Mouse (Mus musculus): ENCODE measurements at regions not wholly inside any gene's neighbourhood (a gene's known extent, or its start where the extent isn't known, plus 50 kb on each side); places are given as distances from the start of the nearest gene placed in this dataset.

GRCm38 (mm10) chr3:34593279-34593678 lies 56.9 kb upstream of the Sox2 start:
- no peak for DNase-seq (ENCODE audit: low read depth, low spot score)

GRCm38 (mm10) chr3:34577896-34578530 lies 72.2 kb upstream of the Sox2 start:
- DNase-seq (ENCODE audit: low read depth, low spot score) = no peak

DNA sequence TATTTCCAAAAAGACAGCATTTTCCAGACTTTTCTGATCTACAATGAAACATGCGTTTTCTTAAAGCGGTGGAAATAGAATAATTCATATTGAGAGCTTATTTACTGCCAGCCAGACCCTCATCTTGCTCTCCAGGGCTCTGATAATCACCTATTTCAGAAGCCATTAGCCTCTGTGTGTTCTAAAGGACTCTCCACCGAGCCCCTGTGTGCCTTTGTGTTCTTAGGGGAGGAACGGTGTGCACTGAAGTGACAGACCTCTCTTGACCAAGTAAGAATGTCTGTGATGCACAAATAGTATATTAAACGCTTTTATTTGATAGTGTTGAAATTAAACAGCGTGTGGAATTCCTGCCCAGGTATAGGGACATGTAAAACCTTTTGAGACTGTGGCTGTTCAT lies 73.1 kb upstream of the Sox2 start:
- DNase-seq (ENCODE audit: low read depth, low spot score) = no peak

GRCm38 (mm10) chr3:34576159-34576558 lies 74.0 kb upstream of the Sox2 start:
- DNase-seq (ENCODE audit: low read depth, low spot score) = no peak

DNA sequence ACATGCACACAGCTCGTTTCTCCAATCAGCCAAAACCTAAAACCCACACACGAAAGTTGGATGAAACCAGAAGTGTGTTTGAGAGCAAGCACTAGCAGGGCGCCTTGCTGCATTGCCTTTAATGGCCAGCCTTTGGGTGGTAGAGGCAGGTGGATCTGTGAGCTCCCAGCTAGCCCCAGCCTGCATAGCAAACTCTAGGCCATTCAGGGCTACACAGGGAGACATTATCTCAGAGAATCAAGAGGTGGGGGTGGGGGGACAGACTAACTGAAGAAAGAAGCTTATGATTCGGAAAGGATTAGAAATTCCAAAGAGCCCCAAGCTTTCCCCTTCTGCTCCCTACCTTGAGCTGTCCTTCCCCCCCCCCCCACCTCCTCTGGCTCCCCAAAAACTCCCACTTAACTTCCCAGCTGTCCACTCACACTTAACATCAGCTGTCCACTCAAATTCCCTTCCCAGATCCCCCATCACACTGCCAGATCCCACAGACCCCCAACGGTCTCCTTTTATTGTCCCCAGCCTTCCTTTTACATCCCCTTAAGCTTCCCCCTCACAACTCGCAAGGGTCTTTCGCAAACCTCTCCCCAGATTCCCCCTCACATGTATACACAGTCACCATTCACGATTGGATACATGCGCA lies 75.4 kb upstream of the Sox2 start:
- no peak for DNase-seq (ENCODE audit: low read depth, low spot score)

DNA sequence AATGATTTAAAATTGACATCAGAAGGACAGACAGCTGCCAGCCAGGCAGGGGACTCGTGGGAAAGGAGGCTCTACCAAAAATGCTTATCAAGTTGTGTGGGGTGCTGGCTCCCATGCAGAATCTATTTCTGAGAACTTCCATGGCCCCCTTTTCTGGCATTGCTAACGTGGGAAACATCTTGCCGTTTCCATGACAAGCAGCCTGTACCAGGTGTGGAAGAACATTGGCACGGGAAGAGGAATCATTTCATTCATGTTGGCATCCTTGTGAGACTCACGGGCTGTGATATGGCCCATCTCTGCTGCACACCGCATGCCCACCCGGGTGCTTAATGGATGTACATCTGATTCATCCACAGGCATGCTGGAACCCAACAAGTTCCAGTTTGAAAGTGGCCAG lies 76.9 kb upstream of the Sox2 start:
- no peak for DNase-seq (ENCODE audit: low read depth, low spot score)

- no peak for DNase-seq (ENCODE audit: low read depth, low spot score)
These were observed 78.1 kb upstream of the Sox2 start for GRCm38 (mm10) chr3:34572081-34572480.

GRCm38 (mm10) chr3:34571630-34572029 lies 78.6 kb upstream of the Sox2 start:
- DNase-seq (ENCODE audit: low read depth, low spot score) = no peak

DNA sequence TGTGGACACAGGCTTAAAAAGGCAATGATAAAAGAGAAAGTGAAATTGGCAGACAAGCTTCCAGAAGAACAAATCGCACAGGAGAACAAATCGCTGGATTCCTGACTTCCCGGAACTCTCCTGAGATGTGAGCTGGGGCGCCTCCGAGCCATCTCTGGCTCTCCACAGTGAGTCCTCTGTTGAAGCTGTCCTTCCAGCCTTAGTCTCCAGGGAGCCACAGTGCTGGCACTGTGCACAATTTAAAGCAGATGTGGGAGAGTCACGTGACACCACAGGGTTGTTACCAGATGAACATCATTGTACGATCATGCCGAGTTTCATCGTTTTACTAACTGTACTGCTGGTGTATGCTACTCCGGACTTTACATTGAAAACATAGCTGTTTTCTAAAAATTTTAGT lies 80.2 kb upstream of the Sox2 start:
- no peak for DNase-seq (ENCODE audit: low read depth, low spot score)

DNA sequence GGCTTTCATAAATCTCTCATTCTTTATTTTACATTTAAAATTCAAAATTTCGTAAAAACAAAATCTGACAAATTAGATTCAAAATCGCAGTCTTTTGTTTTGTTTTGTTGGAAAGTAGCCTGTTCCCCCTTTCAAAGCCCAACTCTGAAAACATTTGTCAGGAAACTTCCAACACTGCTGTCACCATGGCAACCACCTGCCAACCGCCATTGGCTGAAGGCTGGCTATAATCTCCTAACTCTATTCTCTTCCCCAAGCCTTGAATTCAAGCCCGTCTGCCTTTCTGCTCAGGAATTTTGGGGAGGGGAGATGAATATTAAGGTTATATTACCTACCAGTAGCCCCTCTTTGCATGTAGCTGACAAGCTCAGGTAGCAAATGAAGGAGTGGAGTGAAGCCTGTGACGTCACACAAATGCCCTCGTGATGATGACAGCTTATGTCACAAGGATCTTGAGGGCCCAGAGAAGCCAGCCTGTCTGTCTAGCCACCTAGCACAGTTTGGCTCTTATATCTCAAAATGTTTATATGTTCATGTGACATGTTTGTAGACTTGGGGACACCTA lies 82.0 kb upstream of the Sox2 start:
- DNase-seq (ENCODE audit: low read depth, low spot score) = no peak

DNA sequence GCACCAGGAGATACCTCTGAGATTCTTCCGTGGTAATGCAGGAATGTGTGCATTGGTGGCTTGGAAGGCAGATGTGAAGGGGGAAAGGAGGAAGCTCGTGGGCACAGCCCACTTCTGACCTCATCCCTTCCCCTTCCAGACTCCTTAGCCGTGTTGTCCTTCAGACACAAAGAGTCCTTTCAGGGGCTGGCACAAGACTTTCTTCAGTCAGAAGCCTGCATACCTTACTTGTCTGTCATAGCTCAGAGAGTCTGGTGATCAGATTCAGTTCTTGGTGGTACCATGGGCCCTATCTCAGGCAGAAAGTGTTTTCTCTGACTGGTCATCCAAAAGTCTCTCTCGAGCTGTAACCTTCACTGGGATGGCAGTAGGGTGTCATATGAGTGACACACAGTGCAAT lies 84.8 kb upstream of the Sox2 start:
- no peak for DNase-seq (ENCODE audit: low read depth, low spot score)

- no peak for DNase-seq (ENCODE audit: low read depth, low spot score)
These were observed 87.3 kb upstream of the Sox2 start for GRCm38 (mm10) chr3:34562893-34563292.

DNA sequence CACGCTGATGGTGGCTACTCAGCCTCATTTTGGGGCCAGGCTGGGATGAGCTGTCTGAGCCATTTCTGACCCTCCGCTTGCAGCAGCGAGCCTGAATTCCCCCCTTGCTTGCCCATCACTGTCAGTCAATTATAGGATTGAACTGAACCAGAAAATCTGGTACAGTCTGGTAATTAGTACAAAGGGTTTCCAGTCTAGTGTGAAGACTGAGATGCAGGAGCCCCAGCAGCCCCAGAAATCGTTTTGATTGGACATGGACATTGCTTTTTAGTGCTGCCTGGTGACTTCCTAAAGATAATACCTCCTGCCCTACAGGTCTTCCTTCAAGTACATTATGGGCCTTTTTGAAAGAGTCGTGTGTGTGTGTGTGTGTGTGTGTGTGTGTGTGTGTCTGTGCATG lies 88.5 kb upstream of the Sox2 start:
- no peak for DNase-seq (ENCODE audit: low read depth, low spot score)

DNA sequence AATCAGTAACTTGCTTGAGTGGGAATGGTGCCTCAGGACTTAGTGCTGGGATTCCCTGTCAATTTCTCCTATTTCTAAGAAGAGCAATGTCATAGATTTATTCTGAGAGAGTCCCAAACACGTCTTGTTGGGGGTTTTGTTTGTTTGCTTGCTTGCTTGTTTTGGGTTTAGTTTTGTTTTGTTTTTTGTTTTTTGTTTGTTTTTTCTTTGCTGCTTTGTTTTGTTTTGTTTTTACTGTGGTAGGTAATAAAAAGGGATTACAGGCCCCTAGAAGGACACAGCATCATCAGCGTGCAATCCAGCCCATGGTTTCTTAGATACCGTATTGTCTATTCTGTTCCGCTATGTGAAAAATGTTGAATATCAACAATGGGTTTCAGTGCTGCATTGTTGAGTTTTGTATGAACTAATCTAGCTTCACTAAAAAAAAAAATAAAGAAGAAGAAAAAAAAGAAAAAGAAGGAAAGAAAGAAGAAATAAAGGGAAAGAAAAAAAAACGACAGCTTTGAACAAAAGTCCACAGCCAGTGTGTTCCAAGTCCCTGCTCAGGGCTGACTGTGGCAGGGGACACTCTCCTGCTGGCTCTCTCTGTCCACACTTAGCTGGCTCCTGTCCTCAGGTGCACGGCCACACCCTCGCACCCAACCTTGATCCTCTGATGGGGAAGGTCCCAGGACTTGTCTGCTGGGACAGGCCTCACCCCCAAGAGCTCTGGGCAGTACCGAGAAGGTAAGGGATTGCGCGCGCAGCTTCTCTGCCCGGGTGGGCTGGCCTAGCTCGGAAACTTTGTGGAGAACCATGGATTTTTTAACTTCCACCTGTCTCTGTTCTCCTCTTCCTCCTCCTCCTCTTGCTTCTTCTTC lies 90.1 kb upstream of the Sox2 start:
- no peak for DNase-seq (ENCODE audit: low read depth, low spot score)

DNA sequence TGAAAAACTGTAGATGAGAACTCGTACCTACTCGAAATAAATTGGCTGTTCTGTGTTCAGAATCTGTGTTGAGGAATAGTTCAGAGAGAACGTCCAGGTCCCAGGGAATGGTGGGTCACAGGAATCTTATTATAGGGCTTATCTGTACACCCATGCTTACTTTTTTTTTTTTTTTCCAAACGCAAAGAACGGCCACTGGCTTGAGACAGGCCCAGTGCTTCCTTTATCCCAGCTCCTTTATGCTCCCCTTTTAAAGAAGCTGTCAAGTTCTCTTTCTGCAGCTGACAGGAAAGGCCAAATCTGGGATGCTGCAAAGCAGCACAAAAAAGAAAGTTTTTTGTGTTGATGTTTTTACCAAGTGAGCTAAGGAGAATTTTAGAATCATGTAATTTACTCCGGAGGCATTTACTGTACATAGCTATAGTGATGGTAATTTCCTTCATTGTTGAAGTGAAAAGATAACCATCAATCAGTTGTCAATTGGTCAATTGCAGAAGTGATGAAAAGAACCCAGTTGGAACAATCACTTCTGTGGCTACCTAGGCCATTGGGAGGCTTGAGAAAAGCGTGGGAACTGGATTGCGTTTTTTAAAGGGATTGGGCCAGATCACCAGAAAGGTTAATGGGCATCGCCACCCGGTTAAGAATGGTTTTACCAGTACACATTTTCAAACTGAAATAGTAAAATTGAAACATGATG lies 91.2 kb upstream of the Sox2 start:
- no peak for DNase-seq (ENCODE audit: low read depth, low spot score)

DNA sequence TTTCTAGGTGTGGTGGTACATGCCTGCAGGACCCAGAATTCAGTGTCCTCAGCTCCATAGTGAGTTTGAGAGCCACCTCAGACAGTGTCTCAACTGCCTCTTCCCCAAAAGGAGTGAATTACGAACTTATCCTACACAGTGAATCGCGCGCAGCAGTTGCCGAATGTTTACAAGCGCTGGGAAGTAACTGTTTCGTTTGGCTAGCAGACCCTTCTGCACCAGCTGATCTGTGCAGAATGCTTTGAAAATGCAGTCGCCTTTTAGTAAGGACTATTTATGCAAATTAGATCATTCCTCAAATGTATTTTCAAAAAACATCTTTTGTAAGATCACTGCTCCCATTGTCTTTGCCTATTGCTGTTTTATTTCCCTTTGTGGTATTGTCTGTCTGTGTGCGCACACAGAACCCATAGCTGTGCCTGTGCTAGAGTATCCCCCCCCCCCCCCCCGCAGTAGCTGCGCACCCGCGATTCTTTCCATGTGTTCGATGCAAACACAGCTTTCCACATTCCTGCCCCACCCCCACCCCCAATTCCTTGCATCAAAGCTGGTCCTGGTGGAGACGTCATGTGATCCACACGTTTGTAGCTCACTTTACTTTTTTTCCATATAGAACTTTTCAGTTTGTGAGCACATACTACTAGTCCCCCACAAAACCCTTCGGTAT lies 97.5 kb upstream of the Sox2 start:
- no peak for DNase-seq (ENCODE audit: low read depth, low spot score)

GRCm38 (mm10) chr3:34551069-34551468 lies 99.1 kb upstream of the Sox2 start:
- DNase-seq (ENCODE audit: low read depth, low spot score) = no peak

DNA sequence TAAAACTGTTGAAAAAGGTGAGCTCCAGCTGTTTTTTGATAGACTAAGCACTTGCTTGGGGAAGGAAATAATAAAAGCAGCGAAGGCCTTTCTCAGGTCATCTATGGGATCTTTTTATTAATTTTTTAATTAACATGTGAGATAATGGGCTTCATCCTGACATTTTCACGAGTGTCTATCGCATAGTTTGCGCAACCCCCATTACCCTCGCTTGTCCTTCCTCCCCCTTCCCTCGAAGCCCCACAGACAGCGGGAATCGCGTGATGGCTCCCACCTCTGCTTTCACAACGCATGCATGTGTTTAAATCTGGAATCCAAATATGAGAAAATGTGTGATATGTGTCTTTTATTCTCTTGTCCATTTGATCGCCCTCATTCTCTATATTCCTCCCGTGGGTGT lies 100.0 kb upstream of the Sox2 start:
- DNase-seq (ENCODE audit: low read depth, low spot score) = no peak

GRCm38 (mm10) chr3:34532451-34532850 lies 117.8 kb upstream of the Sox2 start:
- no peak for DNase-seq (ENCODE audit: low read depth, low spot score)

DNA sequence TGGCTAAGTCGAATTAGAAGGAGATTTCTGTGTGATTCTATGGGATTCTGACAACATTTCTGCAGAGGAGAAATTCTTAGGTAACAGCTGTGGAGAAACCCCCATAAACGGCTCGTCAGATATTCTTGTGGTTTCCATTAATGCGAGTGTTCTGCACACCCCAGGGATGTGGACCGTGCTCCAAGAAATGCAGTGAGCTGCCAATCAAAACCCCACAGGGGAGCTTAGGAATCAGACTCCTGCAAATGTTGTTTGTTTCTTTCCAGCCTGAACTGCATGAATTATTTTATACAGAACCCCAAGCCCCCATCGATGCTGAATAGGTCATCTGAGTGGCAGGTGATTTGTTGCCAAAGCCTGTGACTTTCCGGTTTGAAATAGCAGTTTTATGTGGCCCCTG lies 118.4 kb upstream of the Sox2 start:
- no peak for DNase-seq (ENCODE audit: low read depth, low spot score)

- DNase-seq (ENCODE audit: low read depth, low spot score) = no peak
These were observed 122.7 kb upstream of the Sox2 start for GRCm38 (mm10) chr3:34527546-34527945.
